Mouse (Mus musculus) spleen, postnatal 4 days (tissue): Measurements from ENCODE around the gene Itpr3.

ENCODE experiments used
- DNase-seq, 2 experiments: peaks; one replicate each; pipeline ENCODE4 v3.0.0; 2022; ENCODE audit warnings: low spot score in 2 of 2

Itpr3 gene

GRCm38 (mm10) chr17:27119540-27119895 lies 62.4 kb downstream of the Itpr3 start:
- DNase-seq, result no peak

GRCm38 (mm10) chr17:27119954-27120353 lies 62.9 kb downstream of the Itpr3 start:
- DNase-seq, result no peak

GRCm38 (mm10) chr17:27120561-27121024 lies 63.5 kb downstream of the Itpr3 start:
- peak; percentile 31 to 77 for DNase-seq

DNA sequence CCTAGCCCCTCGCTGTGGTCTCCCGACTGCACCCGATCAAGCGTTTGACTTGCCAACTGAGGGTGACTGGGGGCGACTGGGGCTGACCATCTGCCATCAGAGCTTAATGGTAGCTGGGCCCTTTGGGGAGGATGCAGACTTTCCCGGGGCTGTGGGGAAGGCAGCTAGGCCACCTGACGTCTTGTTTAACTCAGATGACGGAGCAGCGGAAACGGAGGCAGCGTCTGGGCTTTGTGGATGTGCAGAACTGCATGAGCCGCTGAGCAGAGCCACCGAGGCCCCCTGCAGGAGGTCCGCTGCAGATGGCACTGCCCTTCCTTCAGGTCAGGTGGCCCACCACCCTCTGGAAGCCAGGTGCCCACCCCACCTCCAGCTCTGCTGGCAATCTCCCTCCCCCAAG lies 64.2 kb downstream of the Itpr3 start:
- DNase-seq, result no peak

GRCm38 (mm10) chr17:27121781-27122180 lies 64.7 kb downstream of the Itpr3 start:
- no peak for DNase-seq

DNA sequence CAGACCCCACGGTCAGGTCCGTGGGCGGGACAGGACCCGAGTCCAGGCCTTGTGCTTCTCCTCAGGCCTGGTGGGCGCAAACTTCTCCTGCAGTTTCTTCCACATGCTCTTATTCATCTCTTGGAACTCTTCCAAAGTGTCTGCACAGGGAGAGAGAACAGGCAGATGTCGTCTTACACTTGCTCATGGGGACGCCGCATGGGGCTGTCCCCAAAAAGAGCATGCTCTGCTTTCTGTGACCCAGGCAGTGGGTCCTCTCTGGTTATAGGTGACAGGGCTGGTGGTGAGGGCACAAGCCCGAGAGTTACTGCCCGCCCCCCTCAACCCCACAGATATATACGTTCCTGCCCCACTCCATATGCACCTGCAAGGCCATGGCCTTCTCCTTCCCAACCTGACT lies 65.6 kb downstream of the Itpr3 start:
- no peak for DNase-seq

DNA sequence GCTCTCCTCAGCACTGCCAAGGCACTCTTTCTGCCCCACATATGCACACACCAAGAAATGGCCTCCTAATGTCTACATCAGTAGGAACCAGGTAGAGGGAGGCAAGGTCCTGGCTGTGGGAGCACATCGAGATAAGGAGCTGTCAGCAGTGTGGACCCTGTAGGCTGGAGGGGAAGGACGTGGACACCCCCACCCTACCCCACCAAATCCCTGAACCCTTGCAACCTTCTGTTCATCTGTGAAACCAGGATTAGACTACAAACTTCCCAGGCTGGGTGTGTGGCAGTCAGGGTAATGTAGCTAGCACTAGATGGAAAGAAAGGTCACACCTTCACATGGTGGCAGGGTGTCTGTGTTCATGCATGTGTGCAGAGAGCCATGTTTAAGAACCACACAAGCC lies 66.0 kb downstream of the Itpr3 start:
- no peak for DNase-seq

DNA sequence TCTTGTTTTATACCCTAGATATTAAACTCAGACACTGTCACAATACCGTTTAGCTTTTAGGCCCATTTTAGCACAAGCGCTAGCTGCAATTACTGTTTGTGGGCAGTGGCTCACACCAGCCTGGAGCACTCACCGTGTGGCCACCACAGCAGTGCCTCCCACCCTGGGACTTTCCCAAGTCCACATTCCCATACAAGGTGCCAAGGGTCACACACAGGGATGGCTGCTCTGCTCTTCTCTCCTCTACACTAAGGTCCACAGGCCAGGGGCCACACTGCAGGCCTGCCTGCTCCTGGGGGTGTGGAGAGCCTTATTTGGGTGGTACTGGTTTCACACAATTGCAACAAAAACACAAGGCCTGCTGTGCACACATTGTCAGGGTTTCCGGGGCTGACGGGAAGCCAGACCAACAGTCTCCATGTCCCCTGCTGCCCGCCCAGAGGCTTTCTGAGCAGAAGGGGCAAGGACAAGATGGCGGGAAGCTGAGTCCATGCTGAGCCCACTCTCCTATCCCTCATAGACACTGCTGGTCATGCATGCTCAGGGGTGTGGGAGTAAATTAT lies 66.8 kb downstream of the Itpr3 start:
- DNase-seq, result no peak

DNA sequence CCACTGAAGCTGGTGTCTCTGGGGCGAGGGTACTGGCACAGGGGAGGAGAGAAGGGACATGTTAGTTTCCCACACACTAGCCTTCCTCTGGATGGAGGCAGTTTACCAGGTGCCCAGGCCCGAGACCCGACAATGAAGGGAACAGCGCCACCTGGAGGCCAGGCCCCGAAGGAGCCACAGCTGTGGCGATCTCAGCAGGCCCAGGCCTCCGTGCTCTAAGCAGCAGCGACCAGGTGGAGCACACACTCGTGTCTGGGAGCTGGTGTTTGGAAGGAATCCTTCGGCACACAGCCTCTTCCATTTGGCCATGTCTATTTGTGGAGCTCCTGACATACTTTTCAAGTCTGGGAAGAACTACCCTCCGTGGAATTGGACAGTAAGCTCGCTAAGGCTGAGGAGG lies 68.1 kb downstream of the Itpr3 start:
- DNase-seq, result peak; percentile 80 to 95

DNA sequence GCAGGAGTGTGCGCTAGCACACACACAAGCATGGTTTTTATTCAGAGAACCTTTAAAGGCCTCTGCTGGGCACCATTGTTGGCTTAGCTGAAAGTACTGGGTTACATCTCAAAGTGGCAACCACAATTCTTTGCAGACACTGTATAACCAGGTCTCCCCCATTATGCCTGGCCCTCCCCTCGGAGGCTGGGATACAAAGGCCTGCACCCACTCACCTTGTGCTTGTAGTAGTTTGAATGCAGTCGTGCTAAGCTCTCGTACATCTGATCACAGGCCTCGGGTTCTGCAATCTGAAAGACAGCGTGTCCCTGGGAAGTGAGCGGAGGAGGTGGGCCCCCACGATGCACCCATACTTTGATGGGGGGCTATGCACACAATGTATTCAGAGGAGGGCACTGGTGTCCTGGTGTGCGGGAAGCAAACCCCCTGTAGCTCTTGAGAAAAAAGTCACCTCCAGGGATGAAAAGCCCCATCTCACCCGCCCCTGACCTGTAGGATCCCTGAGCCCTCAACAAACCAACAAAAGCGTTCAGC lies 68.6 kb downstream of the Itpr3 start:
- no peak for DNase-seq

- no peak for DNase-seq
Observed at GRCm38 (mm10) chr17:27126974-27127373, 69.9 kb downstream of the Itpr3 start.

GRCm38 (mm10) chr17:27128189-27128588 lies 71.1 kb downstream of the Itpr3 start:
- no peak for DNase-seq

DNA sequence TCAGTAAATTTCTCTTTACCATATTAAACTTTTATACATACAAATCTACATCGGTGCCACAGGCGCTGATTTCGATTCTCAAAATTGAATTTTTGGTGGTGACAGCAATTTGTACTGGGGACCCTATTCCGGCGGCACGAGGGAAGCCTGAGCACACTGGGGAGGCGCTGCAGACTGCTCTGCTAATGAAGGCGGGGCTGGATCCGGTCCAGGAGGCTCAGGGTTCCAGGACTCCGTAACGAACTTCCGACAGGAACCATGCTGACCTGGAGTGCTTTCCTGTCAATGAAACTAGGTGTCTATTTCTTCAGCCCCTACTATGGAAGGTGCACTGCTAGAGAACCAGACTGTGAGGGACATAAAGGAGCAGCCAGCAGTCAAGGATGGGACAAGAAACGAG lies 72.2 kb downstream of the Itpr3 start:
- no peak for DNase-seq

- no peak for DNase-seq
Observed at GRCm38 (mm10) chr17:27129819-27130218, 72.7 kb downstream of the Itpr3 start.

DNA sequence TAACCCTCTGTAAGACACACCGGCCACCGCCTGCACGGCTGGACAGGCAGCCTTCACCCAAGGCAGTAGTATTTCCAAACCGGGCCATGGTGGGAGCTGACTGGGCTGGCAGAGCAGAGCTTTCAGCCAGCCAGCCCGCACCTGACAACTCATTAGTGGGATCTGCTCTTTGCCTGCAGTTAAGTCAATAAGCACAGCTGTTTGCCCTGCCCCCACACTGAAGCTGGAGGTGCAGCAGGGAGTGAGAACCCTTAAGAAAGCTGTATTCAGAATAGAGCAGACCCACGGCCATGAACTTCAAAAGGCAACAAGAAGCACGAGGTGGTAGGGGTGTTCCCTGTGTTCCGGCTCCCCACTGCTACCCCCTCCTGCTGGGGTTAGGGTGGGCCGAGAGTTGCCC lies 73.1 kb downstream of the Itpr3 start:
- DNase-seq, result no peak

DNA sequence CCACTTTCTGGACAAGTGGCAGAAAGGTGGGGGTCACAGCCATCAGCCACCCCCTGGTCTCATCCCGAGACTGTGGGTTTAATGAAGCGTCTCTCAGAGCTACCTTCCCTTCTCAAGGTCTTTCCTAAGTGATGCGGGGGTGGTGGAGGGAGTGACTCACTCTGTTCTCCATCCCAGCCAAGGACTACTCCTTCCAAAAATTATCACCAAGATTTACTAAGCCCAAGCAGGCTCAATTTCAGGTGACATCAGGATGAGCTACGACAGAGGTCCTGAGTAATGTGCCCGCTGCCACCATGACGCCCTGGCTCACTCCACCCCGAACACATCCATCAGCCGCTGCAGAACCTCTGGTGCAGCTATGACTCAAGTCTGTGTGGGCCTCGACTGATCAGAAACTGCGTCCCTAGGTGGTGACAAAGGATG lies 74.1 kb downstream of the Itpr3 start:
- no peak for DNase-seq

DNA sequence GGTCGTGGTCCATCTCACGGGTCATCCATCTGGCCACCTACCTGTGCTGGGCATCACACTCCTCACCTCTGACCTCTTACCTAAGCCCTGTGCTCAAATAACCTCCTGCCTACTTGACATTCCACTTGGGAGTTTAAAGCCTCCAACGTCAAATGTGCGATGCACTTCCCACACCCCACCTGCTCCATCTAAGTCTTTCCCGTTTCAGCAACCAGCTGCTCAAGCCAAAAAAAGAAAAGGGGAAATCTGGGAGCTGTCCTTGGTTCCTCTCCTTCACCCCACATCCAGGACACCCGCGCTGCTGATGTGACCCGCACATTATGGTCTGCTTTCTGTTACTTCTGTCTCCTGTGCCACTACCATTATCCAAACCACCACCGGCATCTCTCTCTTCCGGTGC lies 75.1 kb downstream of the Itpr3 start:
- DNase-seq, result no peak

DNA sequence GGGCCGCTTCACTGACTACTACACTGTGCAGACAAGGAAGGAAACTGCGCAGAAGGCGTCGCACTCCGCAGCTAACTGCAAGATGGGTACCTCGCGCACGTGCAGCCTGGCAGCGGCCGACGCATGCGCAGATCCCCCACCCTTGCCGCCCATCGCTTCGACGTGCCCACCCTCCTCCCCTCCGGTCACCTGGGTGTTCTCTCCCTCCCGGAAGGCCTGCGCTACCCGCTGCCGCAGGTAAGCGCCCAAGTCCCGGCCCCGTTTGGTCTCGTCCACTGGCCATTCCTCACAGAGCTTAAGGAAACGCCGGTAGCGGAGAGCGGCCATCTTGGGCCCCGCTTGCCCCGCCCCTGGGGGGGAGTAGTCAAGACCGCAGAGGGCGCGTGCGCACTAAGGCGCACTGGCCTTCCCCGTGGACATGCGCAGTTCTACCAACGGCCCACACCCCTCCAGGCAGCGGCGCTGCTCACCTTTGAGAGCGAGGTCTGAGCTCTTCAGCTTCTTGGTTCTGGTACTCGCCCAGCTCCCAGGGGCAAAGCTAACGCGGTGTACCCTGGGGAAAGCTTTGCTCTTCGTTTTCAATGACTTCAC lies 76.5 kb downstream of the Itpr3 start, which contains the start of gene Uqcc2:
Uqcc2 (minus strand) TSS at position 366 of the 591 bp plus-strand sequence.
- DNase-seq, result peak; percentile 98 to 99

- no peak for DNase-seq
Observed at GRCm38 (mm10) chr17:27134187-27134586, 77.1 kb downstream of the Itpr3 start.

DNA sequence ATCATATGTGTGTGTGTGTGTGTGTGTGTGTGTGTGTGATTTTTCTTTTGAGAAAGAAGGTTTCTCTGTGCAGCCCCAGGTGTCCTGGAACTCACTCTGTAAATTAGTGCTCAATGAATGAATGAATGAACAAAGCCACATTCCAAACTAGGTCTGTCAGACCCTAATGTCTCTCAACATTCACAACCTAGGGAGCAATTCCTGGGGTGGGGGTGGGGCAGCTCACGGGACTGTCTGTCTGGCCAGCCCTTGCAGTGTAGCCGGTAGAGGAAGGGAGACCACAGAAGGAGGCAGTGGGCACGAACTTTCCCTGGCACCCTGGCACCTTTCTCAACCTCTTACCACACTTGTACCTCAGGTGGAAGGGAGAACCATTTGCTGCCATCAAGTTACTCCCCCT lies 77.6 kb downstream of the Itpr3 start:
- DNase-seq, result no peak

GRCm38 (mm10) chr17:27138396-27138795 lies 81.3 kb downstream of the Itpr3 start:
- no peak for DNase-seq

- DNase-seq, result no peak
Observed at GRCm38 (mm10) chr17:27139304-27139703, 82.2 kb downstream of the Itpr3 start.

DNA sequence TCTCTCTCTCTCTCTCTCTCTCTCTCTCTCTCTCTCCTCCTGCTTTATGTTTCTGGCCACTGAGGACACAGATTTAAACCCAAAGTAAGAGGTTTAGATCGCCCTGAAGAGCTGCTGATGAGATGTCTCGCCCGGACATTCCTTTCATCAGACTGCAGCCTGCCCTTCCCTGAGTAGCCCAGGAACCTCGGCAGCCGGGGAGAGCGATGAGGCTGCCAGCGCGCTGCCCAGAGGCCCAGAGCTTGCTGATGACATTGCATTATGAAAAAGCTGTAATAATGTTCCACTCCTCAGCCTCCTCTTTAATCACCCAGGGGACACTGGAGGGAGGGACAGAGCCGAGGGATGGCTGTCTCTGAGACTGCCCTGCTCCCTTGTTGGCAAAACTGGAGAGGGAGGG lies 83.2 kb downstream of the Itpr3 start:
- DNase-seq, result no peak
